Mouse (Mus musculus): ENCODE results near the gene Chil1.

Chil1 gene

GRCm38 (mm10) chr1:134182025-134182424 lies at the start of gene Chil1:
Gene Chil1, plus strand, starts transcription at chr1:134182176.
- no peak for DNase-seq (ENCODE audit: low read depth, low spot score)

GRCm38 (mm10) chr1:134133316-134133715 lies 48.7 kb upstream of the Chil1 start:
- DNase-seq (ENCODE audit: low read depth, low spot score): no peak

GRCm38 (mm10) chr1:134136351-134136750 lies 45.6 kb upstream of the Chil1 start:
- no peak for DNase-seq (ENCODE audit: low read depth, low spot score)

GRCm38 (mm10) chr1:134138424-134138823 lies 43.6 kb upstream of the Chil1 start:
- DNase-seq (ENCODE audit: low read depth, low spot score): no peak

- DNase-seq (ENCODE audit: low read depth, low spot score): no peak
Observed at GRCm38 (mm10) chr1:134142363-134142794, 39.6 kb upstream of the Chil1 start.

- no peak for DNase-seq (ENCODE audit: low read depth, low spot score)
Observed at GRCm38 (mm10) chr1:134146066-134146465, 35.9 kb upstream of the Chil1 start.

GRCm38 (mm10) chr1:134150076-134150475 lies 31.9 kb upstream of the Chil1 start:
- no peak for DNase-seq (ENCODE audit: low read depth, low spot score)

GRCm38 (mm10) chr1:134150745-134151144 lies 31.2 kb upstream of the Chil1 start:
- DNase-seq (ENCODE audit: low read depth, low spot score): no peak

- peak; percentile 74 for DNase-seq (ENCODE audit: low read depth, low spot score)
Observed at GRCm38 (mm10) chr1:134151655-134152412, 30.1 kb upstream of the Chil1 start.

- no peak for DNase-seq (ENCODE audit: low read depth, low spot score)
Observed at GRCm38 (mm10) chr1:134152626-134153590, 29.1 kb upstream of the Chil1 start.

- DNase-seq (ENCODE audit: low read depth, low spot score): no peak
Observed at GRCm38 (mm10) chr1:134154121-134154520, 27.9 kb upstream of the Chil1 start.

GRCm38 (mm10) chr1:134154655-134155054 lies 27.3 kb upstream of the Chil1 start:
- DNase-seq (ENCODE audit: low read depth, low spot score): peak; percentile 21

GRCm38 (mm10) chr1:134160404-134160803 lies 21.6 kb upstream of the Chil1 start:
- no peak for DNase-seq (ENCODE audit: low read depth, low spot score)

GRCm38 (mm10) chr1:134161399-134161798 lies 20.6 kb upstream of the Chil1 start:
- DNase-seq (ENCODE audit: low read depth, low spot score): no peak

GRCm38 (mm10) chr1:134162510-134163225 lies 19.3 kb upstream of the Chil1 start:
- no peak for DNase-seq (ENCODE audit: low read depth, low spot score)

GRCm38 (mm10) chr1:134163476-134163875 lies 18.5 kb upstream of the Chil1 start:
- DNase-seq (ENCODE audit: low read depth, low spot score): no peak

GRCm38 (mm10) chr1:134164454-134164853 lies 17.5 kb upstream of the Chil1 start:
- DNase-seq (ENCODE audit: low read depth, low spot score): no peak

- DNase-seq (ENCODE audit: low read depth, low spot score): no peak
Observed at GRCm38 (mm10) chr1:134166547-134166946, 15.4 kb upstream of the Chil1 start.

GRCm38 (mm10) chr1:134167416-134168305 lies 14.3 kb upstream of the Chil1 start:
- DNase-seq (ENCODE audit: low read depth, low spot score): no peak

GRCm38 (mm10) chr1:134168567-134168966 lies 13.4 kb upstream of the Chil1 start:
- no peak for DNase-seq (ENCODE audit: low read depth, low spot score)
